Mouse (Mus musculus) intestine, embryonic 14.5 days (tissue): ENCODE measurements around the gene Apod. TPM values are rescaled to one million over a fixed set of nuclear protein-coding genes. Genes with fewer than 3 reads are reported as not detected.
A peak's percentile ranks its signal among the peaks of the same experiment; 100 is the strongest.
"Not testable (repeated sequence)": the region's sequence is repeated elsewhere in the genome, so short reads cannot be mapped to it uniquely, and the experiment has no call there.

Source experiments
- ATAC-seq: fragments of 200-750 bp; cut with Nextera tagmentation; replicated peaks from 2 replicates; pipeline ENCODE4 v1.8.0; 2017; ENCODE audit warnings: low read depth, moderate number of reproducible peaks, moderate TSS enrichment, moderate library complexity; ENCODE audit not compliant: low FRiP score, low TSS enrichment
- DNase-seq: peaks from one replicate; pipeline ENCODE4 v3.0.0-alpha.2; 2018; ENCODE audit warnings: low spot score
- H3K27ac ChIP-seq: fragments of 300-500 bp; sonication (generic); 2 replicates; pipeline ENCODE4 v1.5.1; 2014; ENCODE audit warnings: low read depth, mild to moderate bottlenecking, control low read depth
- H3K27me3 ChIP-seq: fragments of 300-500 bp; sonication (generic); replicated peaks from 2 replicates; pipeline ENCODE4 v1.6.1; 2014; ENCODE audit warnings: low read length, control low read depth; ENCODE audit not compliant: control insufficient read depth, insufficient read depth
- H3K36me3 ChIP-seq: fragments of 300-500 bp; sonication (generic); 2 replicates; pipeline ENCODE4 v1.6.1; 2014; ENCODE audit warnings: low read length, control low read depth; ENCODE audit not compliant: control insufficient read depth, insufficient read depth
- H3K4me1 ChIP-seq: fragments of 300-500 bp; sonication (generic); replicated peaks from 2 replicates; pipeline ENCODE4 v1.6.1; 2014; ENCODE audit warnings: low read length, control low read depth, mixed read lengths; ENCODE audit not compliant: control insufficient read depth, insufficient read depth
- H3K4me2 ChIP-seq: fragments of 300-500 bp; sonication (generic); 2 replicates; pipeline ENCODE4 v1.6.1; 2014; ENCODE audit warnings: low read length
- H3K4me3 ChIP-seq: fragments of 300-500 bp; sonication (generic); 2 replicates; pipeline ENCODE4 v1.5.1; 2014; ENCODE audit warnings: low read depth, low read length, control low read depth, mixed read lengths
- H3K9ac ChIP-seq: fragments of 300-500 bp; sonication (generic); 2 replicates; pipeline ENCODE4 v1.6.1; 2014; ENCODE audit warnings: mild to moderate bottlenecking, low read length
- H3K9me3 ChIP-seq: fragments of 300-500 bp; sonication (generic); 2 replicates; pipeline ENCODE4 v1.6.1; 2016; ENCODE audit warnings: low read length, control low read depth; ENCODE audit not compliant: control insufficient read depth
- WGBS: fragments of 180-500 bp; shearing (Covaris S2); extraction: QIAGEN DNeasy Blood & Tissue Kit; methylation state at CpG from one replicate; pipeline ENCODE4 v1.1.7; 2014; 5-methylcytosine and 5-hydroxymethylcytosine counted together
- polyA plus RNA-seq: library from polyadenylated mRNA; unstranded; fragments of >200 nt; fragmentation: Nextera tagmentation; extraction: Ambion mirVana; gene quantifications from 2 replicates; pipeline ENCODE4 v1.2.1, GENCODE M21; 2014

Apod gene
- polyA plus RNA-seq, 1 experiment from 2014 or later: 0.49 TPM

DNA sequence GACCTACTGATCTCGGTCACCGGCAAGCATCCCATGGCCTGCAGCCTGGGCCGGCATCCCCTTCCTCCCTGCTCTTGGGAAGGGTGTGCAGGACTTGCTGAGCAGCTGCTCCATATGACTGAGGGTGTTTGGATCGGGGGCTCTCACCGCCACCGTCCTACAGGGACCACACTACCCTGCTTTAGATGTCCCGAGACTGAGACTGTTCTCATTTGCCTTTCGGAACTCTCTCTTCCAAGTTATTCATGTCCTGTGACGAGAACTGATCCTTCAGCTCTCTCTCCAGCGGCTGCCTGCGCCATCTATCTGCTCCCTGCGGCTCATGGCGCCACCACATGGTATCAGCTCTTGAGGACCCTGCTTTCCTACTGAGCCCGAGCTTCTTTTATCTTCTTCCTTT, 33.0 kb upstream of the Apod start:
- no peak overlapping the region for H3K27ac ChIP-seq
- WGBS: 12% methylated on average over 14 of the region's 14 CpGs
- H3K4me1 ChIP-seq: peaks cover 3% of the 10 kb centered on the region
- no peaks in the 10 kb centered on the region for H3K9me3 ChIP-seq
- no peak overlapping the region; the same call in 1 of the 2 replicates for H3K4me3 ChIP-seq
- ATAC-seq (no peak; the same call in 1 of the 2 replicates), DNase-seq (peak; percentile 71)
- no peaks in the 10 kb centered on the region for H3K36me3 ChIP-seq
- no peaks in the 10 kb centered on the region for H3K27me3 ChIP-seq
- no peak overlapping the region for H3K9ac ChIP-seq
- peak overlapping the region; percentile 38 for H3K4me2 ChIP-seq

- H3K9me3 ChIP-seq: no peaks in the 10 kb centered on the region
- DNase-seq (no peak), ATAC-seq (no peak)
- peaks cover 3% of the 10 kb centered on the region for H3K4me1 ChIP-seq
- no peaks in the 10 kb centered on the region for H3K27me3 ChIP-seq
- no peak overlapping the region for H3K27ac ChIP-seq
- H3K36me3 ChIP-seq: no peaks in the 10 kb centered on the region
- H3K4me2 ChIP-seq: no peak overlapping the region
- no peak overlapping the region for H3K9ac ChIP-seq
- 22% methylated on average over 2 of the region's 2 CpGs for WGBS
- no peak overlapping the region for H3K4me3 ChIP-seq
Observed at GRCm38 (mm10) chr16:31342966-31343365, 28.4 kb upstream of the Apod start.

GRCm38 (mm10) chr16:31342556-31342955, 27.9 kb upstream of the Apod start:
- Histone ChIP-seq H3K9ac (no peak overlapping the region), H3K4me2 (no peak overlapping the region), H3K4me1 (peaks cover 1% of the 10 kb centered on the region), H3K4me3 (no peak overlapping the region), H3K36me3 (no peaks in the 10 kb centered on the region), H3K27ac (no peak overlapping the region), H3K27me3 (no peaks in the 10 kb centered on the region), H3K9me3 (no peaks in the 10 kb centered on the region)
- 24% methylated on average over 5 of the region's 5 CpGs for WGBS
- DNase-seq (no peak), ATAC-seq (no peak)

DNA sequence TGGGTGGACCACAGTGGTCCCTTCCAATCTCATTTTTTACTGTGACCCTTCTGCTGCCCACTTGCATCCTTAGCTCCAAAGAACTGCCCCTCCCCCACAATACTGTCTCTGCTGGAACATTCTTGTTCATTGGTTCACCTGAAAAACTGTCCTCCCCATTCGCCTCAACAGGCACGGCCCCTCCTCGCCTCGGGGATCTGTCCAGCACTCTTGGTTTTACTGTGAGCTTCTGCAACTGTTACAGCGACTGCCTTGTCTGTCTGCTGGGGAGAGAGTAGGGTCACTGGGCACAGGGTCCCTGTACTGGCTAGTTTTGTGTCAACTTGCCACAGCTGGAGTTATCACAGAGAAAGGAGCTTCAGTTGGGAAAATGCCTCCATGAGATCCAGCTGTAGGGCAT, 24.7 kb upstream of the Apod start:
- no peak overlapping the region for H3K4me2 ChIP-seq
- H3K9ac ChIP-seq: no peak overlapping the region
- no peaks in the 10 kb centered on the region for H3K36me3 ChIP-seq
- H3K27me3 ChIP-seq: no peaks in the 10 kb centered on the region
- ATAC-seq (no peak), DNase-seq (no peak)
- H3K9me3 ChIP-seq: no peaks in the 10 kb centered on the region
- no peaks in the 10 kb centered on the region for H3K4me1 ChIP-seq
- no peak overlapping the region for H3K27ac ChIP-seq
- WGBS: 24% methylated on average over 5 of the region's 5 CpGs
- H3K4me3 ChIP-seq: no peak overlapping the region

GRCm38 (mm10) chr16:31337956-31338355, 23.3 kb upstream of the Apod start:
- H3K27me3 ChIP-seq: no peaks in the 10 kb centered on the region
- WGBS: 34% methylated on average over 3 of the region's 3 CpGs
- DNase-seq (no peak), ATAC-seq (no peak)
- no peaks in the 10 kb centered on the region for H3K9me3 ChIP-seq
- H3K27ac ChIP-seq: no peak overlapping the region
- H3K36me3 ChIP-seq: no peaks in the 10 kb centered on the region
- no peak overlapping the region for H3K9ac ChIP-seq
- no peak overlapping the region for H3K4me3 ChIP-seq
- no peak overlapping the region for H3K4me2 ChIP-seq
- H3K4me1 ChIP-seq: no peaks in the 10 kb centered on the region

- Histone ChIP-seq H3K36me3 (no peaks in the 10 kb centered on the region), H3K4me1 (no peaks in the 10 kb centered on the region), H3K9ac (no peak overlapping the region), H3K27ac (no peak overlapping the region), H3K9me3 (no peaks in the 10 kb centered on the region), H3K4me3 (no peak overlapping the region), H3K4me2 (no peak overlapping the region), H3K27me3 (no peaks in the 10 kb centered on the region)
- no peak for ATAC-seq
- 52% methylated on average over 5 of the region's 5 CpGs for WGBS
- no peak for DNase-seq
Observed at GRCm38 (mm10) chr16:31334796-31335195, 20.2 kb upstream of the Apod start.

DNA sequence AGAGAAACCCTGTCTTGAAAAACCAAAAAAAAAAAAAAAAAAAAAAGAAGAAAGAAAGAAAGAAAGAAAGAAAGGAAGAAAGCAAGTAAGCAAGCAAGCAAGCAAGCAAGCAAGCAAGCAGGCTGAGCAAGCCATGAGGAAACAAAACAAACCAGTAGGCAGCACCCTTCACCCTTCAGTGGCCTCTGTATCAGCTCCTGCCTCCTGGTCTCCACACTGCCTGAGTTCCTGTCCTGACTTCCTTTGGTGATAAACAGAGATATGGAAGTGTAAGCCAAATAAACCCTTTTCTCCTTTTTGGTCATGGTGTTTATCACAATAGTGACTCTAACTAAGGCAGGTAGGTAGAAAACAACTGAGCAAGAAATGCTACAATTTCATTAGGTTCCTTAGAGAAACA, 18.0 kb upstream of the Apod start:
- no peak overlapping the region for H3K4me2 ChIP-seq
- H3K27me3 ChIP-seq: no peaks in the 10 kb centered on the region
- ATAC-seq (no peak), DNase-seq (no peak)
- no peaks in the 10 kb centered on the region for H3K9me3 ChIP-seq
- H3K4me3 ChIP-seq: no peak overlapping the region
- no peaks in the 10 kb centered on the region for H3K36me3 ChIP-seq
- no peak overlapping the region for H3K27ac ChIP-seq
- H3K9ac ChIP-seq: no peak overlapping the region
- no peaks in the 10 kb centered on the region for H3K4me1 ChIP-seq

DNA sequence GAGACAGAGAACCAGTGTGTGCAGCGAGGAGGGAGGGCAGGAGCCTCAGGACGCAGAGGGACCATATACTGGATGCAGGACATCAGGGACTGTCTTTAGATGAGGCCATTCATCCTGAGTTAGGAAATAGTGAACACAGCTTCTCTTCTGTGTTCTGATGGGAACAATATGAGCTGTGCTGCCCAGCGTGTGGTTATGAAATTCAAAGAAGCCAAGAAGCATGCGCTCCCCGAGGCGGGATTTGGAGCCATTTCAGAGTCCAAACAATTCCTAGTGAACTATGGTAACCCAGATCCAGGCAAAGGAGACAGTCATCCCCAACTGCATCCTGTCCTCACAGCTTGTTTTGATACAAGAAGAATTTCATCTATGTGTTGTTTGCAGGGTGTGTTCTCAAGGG, 16.4 kb upstream of the Apod start:
- WGBS: 89% methylated on average over 6 of the region's 6 CpGs
- H3K36me3 ChIP-seq, H3K27ac ChIP-seq, H3K9me3 ChIP-seq, ATAC-seq, H3K4me1 ChIP-seq, DNase-seq, H3K27me3 ChIP-seq, H3K9ac ChIP-seq, H3K4me3 ChIP-seq, H3K4me2 ChIP-seq: not testable (repeated sequence)

GRCm38 (mm10) chr16:31329668-31330067, 15.1 kb upstream of the Apod start:
- Histone ChIP-seq H3K9me3 (no peaks in the 10 kb centered on the region), H3K9ac (no peak overlapping the region), H3K4me2 (no peak overlapping the region), H3K27ac (no peak overlapping the region), H3K27me3 (no peaks in the 10 kb centered on the region), H3K36me3 (no peaks in the 10 kb centered on the region), H3K4me3 (no peak overlapping the region), H3K4me1 (no peaks in the 10 kb centered on the region; the same call in 1 of the 2 replicates)
- DNase-seq: no peak
- 56% methylated on average over 2 of the region's 2 CpGs for WGBS
- no peak for ATAC-seq
